Mouse (Mus musculus): ENCODE data around the gene Aipl1.

Aipl1 gene

GRCm38 (mm10) chr11:72037409-72037808 lies at the start of gene Aipl1:
Aipl1 (minus strand) TSS chr11:72037509.
- DNase-seq (ENCODE audit: low spot score in 2 of 2): no peak

- no peak for DNase-seq (ENCODE audit: low spot score in 2 of 2)
Measured at GRCm38 (mm10) chr11:72086251-72087046, 49.1 kb upstream of the Aipl1 start.

- DNase-seq (ENCODE audit: low spot score in 2 of 2): no peak
Measured at GRCm38 (mm10) chr11:72084337-72084736, 47.0 kb upstream of the Aipl1 start.

GRCm38 (mm10) chr11:72082601-72083000 lies 45.3 kb upstream of the Aipl1 start:
- DNase-seq (ENCODE audit: low spot score in 2 of 2): no peak

- no peak for DNase-seq (ENCODE audit: low spot score in 2 of 2)
Measured at GRCm38 (mm10) chr11:72080461-72080860, 43.2 kb upstream of the Aipl1 start.

GRCm38 (mm10) chr11:72078647-72079046 lies 41.3 kb upstream of the Aipl1 start:
- DNase-seq (ENCODE audit: low spot score in 2 of 2): no peak

- no peak for DNase-seq (ENCODE audit: low spot score in 2 of 2)
Measured at GRCm38 (mm10) chr11:72078056-72078455, 40.7 kb upstream of the Aipl1 start.

- DNase-seq (ENCODE audit: low spot score in 2 of 2): no peak
Measured at GRCm38 (mm10) chr11:72074230-72074629, 36.9 kb upstream of the Aipl1 start.

GRCm38 (mm10) chr11:72072331-72072905 lies 35.1 kb upstream of the Aipl1 start:
- DNase-seq (ENCODE audit: low spot score in 2 of 2): no peak

- no peak for DNase-seq (ENCODE audit: low spot score in 2 of 2)
Measured at GRCm38 (mm10) chr11:72070733-72071132, 33.4 kb upstream of the Aipl1 start.

- DNase-seq (ENCODE audit: low spot score in 2 of 2): no peak
Measured at GRCm38 (mm10) chr11:72068026-72068425, 30.7 kb upstream of the Aipl1 start.

GRCm38 (mm10) chr11:72067326-72067725 lies 30.0 kb upstream of the Aipl1 start:
- no peak for DNase-seq (ENCODE audit: low spot score in 2 of 2)

GRCm38 (mm10) chr11:72066330-72066729 lies 29.0 kb upstream of the Aipl1 start:
- no peak for DNase-seq (ENCODE audit: low spot score in 2 of 2)

- no peak for DNase-seq (ENCODE audit: low spot score in 2 of 2)
Measured at GRCm38 (mm10) chr11:72065103-72065502, 27.8 kb upstream of the Aipl1 start.

GRCm38 (mm10) chr11:72064414-72064813 lies 27.1 kb upstream of the Aipl1 start:
- no peak for DNase-seq (ENCODE audit: low spot score in 2 of 2)

GRCm38 (mm10) chr11:72061093-72061620 lies 23.8 kb upstream of the Aipl1 start:
- no peak for DNase-seq (ENCODE audit: low spot score in 2 of 2)

GRCm38 (mm10) chr11:72060416-72060815 lies 23.1 kb upstream of the Aipl1 start:
- DNase-seq (ENCODE audit: low spot score in 2 of 2): no peak

- no peak for DNase-seq (ENCODE audit: low spot score in 2 of 2)
Measured at GRCm38 (mm10) chr11:72057166-72057565, 19.9 kb upstream of the Aipl1 start.

GRCm38 (mm10) chr11:72055176-72055575 lies 17.9 kb upstream of the Aipl1 start:
- no peak for DNase-seq (ENCODE audit: low spot score in 2 of 2)

- DNase-seq (ENCODE audit: low spot score in 2 of 2): peak in 1 of 2 experiments; percentile 47
Measured at GRCm38 (mm10) chr11:72052636-72053035, 15.3 kb upstream of the Aipl1 start.

- DNase-seq (ENCODE audit: low spot score in 2 of 2): no peak
Measured at GRCm38 (mm10) chr11:72052221-72052620, 14.9 kb upstream of the Aipl1 start.

GRCm38 (mm10) chr11:72050895-72051858 lies 13.9 kb upstream of the Aipl1 start:
- no peak for DNase-seq (ENCODE audit: low spot score in 2 of 2)

Measured in spleen, postnatal 14 days (tissue).